Mouse (Mus musculus) ovary, postnatal 14 days (tissue): ENCODE measurements at regions not wholly inside any gene's neighbourhood (a gene's known extent, or its start where the extent isn't known, plus 50 kb on each side); places are given as distances from the start of the nearest gene placed in this dataset.

Experiments
- DNase-seq: peaks from one replicate; pipeline ENCODE4 v3.0.0; 2022; ENCODE audit warnings: low spot score

DNA sequence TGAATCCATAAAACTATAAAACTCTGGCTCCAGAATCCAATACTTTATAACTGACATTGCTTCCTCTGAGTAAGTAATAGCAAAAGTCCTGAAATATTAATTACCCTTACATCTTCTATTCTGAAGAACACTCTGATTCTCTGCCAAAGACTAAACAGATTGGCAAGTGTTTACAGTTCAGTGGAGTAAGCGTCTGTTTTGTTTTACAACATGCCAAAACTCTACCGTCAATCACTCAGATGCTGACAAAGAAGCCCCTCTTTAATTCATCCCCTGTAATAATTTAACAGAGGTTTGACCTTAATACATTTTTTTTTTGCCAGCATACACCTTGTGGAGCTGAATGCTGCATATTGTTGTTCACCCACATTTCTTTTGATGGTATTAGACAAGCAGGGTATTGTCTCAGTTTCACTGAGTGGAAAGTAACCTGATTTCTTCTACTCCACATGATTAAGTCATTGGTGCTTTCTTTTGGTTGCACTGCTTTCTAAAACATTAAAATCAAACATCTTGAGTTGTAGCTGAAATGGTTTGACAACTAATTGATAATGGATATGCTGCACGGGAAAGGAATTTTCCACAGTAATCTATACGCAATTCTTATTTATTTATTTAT is 796.2 kb upstream of the Sel1l start:
- no peak for DNase-seq

DNA sequence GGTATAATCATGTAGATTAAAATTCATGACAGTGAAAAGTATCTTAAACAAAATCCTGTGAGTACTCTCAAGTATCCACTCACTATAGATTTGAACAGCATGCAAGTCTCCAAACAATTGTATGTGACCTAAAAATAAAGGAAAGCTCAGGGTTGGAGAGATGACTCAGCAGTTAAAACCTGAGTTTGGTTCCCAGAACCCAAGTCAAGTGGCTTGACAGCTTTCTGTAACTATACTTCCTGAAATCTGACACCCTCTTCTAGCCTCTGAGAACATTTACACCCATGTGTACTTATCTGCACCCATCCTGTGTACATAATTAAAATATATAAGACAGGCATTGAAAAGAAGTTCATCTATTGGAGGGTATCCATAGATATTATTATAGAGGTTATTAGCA is 770.2 kb upstream of the Sel1l start:
- no peak for DNase-seq

DNA sequence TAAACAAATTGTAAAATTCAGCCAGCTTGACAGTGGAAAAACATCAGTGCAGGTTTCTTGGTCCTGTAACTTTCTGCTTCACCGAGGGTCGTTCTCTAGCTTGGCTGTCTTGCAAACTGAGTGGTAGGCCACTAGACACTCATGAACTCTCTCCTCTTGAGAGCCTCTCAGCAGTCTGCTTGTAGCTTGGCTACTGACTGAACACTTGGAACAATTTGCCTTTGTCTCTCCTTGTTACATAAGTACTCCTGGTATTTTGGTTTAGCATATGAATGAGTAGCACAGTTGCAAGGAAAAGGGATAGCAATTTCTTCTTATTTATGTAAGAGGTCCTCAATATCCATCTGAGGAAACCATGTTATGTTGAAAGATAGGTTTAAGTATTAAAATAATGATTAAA is 769.6 kb upstream of the Sel1l start:
- no peak for DNase-seq

DNA sequence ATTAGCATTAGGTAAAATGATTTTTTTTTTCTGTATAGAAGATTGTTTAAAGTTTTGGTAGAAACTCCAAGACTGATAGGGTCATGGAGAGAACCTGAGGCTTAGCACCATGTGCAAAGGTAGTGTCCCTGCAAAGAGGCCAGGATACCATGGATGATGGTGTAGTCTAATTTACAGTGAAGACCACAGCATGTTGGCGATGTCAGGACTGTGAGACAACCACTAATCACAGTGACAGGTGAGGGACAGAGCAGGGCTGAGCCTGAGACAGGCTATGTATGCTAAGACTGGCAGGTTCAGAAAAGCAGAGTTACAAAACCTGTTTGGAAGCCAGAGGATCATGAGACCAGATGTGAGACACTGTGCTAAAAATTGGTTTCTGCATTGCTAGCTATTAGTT is 752.7 kb upstream of the Sel1l start:
- no peak for DNase-seq

DNA sequence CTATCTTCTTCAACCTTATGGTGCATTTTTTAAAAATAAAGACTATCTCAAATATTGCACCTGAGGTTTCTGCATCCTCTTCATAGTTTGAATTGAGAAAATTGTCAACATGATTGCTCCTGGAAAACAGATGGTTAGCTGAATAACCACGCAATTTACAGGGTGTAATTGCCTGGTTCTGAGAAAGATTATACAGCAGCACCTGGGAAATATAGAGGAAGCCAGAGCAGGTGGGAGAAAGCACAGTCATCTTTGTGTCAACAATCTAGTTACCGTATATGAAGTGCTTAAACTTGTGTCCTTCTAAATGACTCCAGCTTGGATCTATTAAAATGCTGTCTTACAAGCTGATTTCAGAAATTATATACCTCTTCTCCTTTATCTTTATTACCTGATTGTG is 740.8 kb upstream of the Sel1l start:
- no peak for DNase-seq

DNA sequence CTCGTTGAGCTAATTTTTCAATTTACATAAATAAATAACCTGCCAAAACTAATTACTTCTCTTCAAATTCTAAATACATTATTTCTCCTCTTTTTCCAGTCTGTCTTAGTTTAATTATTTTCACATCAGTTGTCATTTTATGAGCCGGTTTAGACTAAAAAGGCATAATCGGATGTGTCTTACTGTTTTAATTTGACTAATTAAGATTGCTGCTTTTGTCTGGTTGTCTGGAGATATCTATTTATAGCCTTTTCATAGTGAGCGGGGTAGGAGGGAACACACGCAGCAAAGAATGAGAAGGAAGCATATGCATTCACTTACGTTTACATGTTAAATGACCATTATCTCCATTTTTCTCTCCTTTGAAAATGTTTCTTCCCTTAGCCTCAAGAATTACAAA is 740.3 kb upstream of the Sel1l start:
- no peak for DNase-seq

DNA sequence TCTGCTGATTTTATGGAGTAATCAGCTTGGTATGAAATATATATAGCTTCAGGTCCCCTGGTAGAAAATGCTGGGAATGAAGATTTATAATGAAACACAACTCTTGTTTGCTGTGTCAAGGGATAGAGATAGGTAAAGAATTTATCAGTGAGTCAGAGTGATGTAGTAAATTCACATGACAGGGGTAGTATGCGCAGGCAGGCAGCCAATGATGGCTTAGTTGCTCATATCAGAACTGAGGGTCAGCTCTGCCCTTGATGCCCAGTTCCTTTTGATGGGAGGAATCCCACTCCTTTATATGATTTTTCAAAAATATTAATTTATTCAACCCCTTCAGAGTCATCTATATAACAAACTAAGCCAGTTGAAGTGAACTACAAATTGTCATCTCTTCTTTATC is 729.6 kb upstream of the Sel1l start:
- no peak for DNase-seq
